Mouse (Mus musculus): ENCODE results near the gene Syf2. TPM values are rescaled to one million over a fixed set of nuclear protein-coding genes. Genes with fewer than 3 reads are reported as not detected.

The Syf2 gene
- total and polyA plus RNA-seq, 3 experiments: 24.9 to 61.1 (median 48.7) TPM

DNA sequence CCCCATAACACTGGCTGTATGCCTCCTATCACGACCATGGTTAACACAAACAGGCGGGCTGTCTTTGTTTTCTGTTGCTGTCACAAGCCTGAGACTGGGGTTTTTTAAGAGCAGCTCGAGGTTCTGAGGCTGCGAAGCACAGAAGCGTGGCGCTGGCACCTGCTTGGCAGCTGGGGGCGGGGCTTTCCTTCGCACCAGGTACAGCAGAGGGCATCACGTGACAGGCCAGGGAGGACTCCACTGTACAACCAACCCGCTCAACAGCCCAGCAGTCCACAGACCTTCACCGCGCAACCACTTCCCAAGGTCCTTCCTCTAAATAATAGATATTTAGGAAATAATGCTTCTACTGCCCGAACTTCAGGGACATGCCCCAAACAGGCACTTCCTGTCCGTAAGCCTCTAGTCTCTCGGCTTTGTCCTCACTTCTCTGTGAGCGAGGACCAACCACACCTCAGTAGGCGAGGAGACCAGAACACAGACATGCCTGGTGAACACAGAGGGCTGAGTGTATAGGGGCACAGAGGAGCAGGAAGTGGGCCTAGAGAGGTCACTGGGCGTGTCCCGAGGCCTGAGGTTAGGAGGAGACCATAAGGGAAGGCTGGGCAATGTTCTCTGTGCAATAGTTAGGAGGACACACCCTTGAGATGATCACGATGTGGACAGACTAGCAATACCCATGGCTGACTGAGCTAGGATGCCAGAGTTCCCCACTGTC lies 37.3 kb downstream of the Syf2 start:
- Histone ChIP-seq H3K27me3 (ENCODE audit: control insufficient read depth, insufficient read depth, low read length) (no peaks in the 10 kb centered on the region), H3K4me1 (ENCODE audit: control insufficient read depth, insufficient read depth, low read length) (no peaks in the 10 kb centered on the region), H3K4me3 (no peak overlapping the region), H3K27ac (no peak overlapping the region), H3K9ac (ENCODE audit: low read depth, low read length) (no peak overlapping the region), H3K79me2 (replicated peaks; ENCODE audit: control insufficient read depth, insufficient read depth, low read length) (no peaks in the 10 kb centered on the region), H3K36me3 (ENCODE audit: control insufficient read depth, insufficient read depth, low read length) (no peaks in the 10 kb centered on the region)
- DNase-seq: no peak
- intact Hi-C loops (cut with DNase I): no loop called here
- 71% methylated on average over 20 of the region's 20 CpGs for WGBS
- no peak for TF ChIP-seq EP300 (IDR thresholded peaks at IDR 0.05; ENCODE audit: insufficient read depth, low read depth, low read length)
- TF ChIP-seq POLR2A (IDR thresholded peaks at IDR 0.05; ENCODE audit: insufficient read depth, low read depth, low read length): no peak
- no peak for TF ChIP-seq CTCF (IDR thresholded peaks at IDR 0.05)

DNA sequence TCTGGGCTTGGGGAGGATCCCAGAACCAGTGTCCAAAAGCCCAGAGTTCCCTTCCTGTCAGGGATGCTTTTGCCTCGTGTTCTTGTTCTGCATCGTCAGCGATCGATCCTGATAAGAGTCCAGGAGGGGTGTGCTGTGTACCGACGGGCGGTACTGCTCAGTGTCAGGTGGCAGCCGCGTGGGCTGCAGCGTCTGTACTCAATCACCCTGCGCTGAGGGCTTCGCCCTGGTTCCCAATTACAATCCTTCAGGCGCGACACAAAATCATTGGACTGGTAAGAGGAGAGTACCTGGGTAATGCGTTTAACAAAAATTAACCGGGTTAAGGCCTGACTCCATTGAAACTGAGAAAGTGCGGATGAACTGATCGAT lies 37.9 kb downstream of the Syf2 start:
- no peak overlapping the region for H3K4me3 ChIP-seq
- intact Hi-C loops (cut with DNase I): no loop called here
- DNase-seq: no peak
- no peak for TF ChIP-seq CTCF (IDR thresholded peaks at IDR 0.05)
- TF ChIP-seq EP300 (IDR thresholded peaks at IDR 0.05; ENCODE audit: insufficient read depth, low read depth, low read length): no peak
- TF ChIP-seq POLR2A (IDR thresholded peaks at IDR 0.05; ENCODE audit: insufficient read depth, low read depth, low read length): no peak
- H3K9ac ChIP-seq (ENCODE audit: low read depth, low read length): no peak overlapping the region
- no peaks in the 10 kb centered on the region for H3K27me3 ChIP-seq (ENCODE audit: control insufficient read depth, insufficient read depth, low read length)
- no peaks in the 10 kb centered on the region for H3K79me2 ChIP-seq (replicated peaks; ENCODE audit: control insufficient read depth, insufficient read depth, low read length)
- no peak overlapping the region for H3K27ac ChIP-seq
- WGBS: 73% methylated on average over 18 of the region's 18 CpGs
- no peaks in the 10 kb centered on the region for H3K36me3 ChIP-seq (ENCODE audit: control insufficient read depth, insufficient read depth, low read length)
- H3K4me1 ChIP-seq (ENCODE audit: control insufficient read depth, insufficient read depth, low read length): no peaks in the 10 kb centered on the region

DNA sequence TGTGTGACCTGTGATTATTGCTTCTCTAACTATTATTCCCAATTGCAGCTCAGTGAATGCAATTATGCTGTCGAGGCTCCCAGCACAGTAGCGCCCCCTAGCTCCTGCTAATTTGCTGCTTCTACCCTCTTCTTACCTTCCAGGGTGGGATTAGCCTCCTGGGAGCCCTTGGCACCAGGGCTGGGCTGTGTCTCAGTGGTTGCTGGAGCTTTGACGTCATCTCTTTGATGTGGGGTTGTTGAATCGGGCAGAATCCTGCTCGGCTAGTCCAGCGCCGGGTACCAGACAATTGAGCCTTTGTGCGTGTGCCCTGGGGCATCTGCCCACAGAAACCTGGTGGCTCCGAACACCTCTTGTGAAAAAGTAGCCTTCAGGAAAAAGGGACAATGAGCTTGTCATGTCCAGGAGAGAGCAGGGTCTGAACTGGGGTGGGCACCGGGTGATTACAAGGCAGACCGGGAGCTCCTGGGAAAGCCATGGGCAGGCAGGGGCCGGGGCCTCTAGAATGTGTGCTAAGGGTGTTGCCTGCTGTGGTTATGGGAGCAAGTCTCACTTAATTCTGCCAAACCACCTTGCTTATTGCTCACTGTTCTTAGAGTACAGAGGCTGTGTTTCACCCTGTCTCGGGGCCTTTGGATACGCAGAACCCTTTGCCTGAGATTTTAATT lies 44.7 kb downstream of the Syf2 start:
- Histone ChIP-seq H3K27ac (no peak overlapping the region), H3K79me2 (replicated peaks; ENCODE audit: control insufficient read depth, insufficient read depth, low read length) (no peaks in the 10 kb centered on the region), H3K4me3 (no peak overlapping the region), H3K27me3 (ENCODE audit: control insufficient read depth, insufficient read depth, low read length) (no peaks in the 10 kb centered on the region), H3K36me3 (ENCODE audit: control insufficient read depth, insufficient read depth, low read length) (no peaks in the 10 kb centered on the region), H3K4me1 (ENCODE audit: control insufficient read depth, insufficient read depth, low read length) (no peaks in the 10 kb centered on the region), H3K9ac (ENCODE audit: low read depth, low read length) (no peak overlapping the region)
- WGBS: 44% methylated on average over 14 of the region's 14 CpGs
- TF ChIP-seq CTCF (IDR thresholded peaks at IDR 0.05) (peak; percentile 31), POLR2A (IDR thresholded peaks at IDR 0.05; ENCODE audit: insufficient read depth, low read depth, low read length) (no peak)
- intact Hi-C loops (cut with DNase I): no loop called here
- DNase-seq: no peak

DNA sequence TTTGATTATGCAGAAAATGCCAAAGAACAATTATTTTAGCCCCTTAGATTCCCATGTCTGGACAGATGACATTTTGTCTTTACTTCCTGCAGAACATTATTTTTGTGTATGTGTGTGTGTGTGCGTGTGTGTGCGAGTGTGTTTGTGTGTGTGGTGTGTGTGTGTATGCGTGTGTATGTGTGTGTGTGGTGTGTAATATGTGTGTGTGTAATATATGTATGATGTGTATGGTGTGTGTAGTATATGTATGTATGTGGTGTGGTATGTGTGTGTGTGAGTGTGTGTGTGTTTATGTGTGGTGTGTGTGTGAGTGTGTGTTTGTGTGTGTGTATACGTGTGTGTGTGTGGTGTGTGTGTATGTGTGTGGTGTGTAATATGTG lies 45.2 kb downstream of the Syf2 start:
- Histone ChIP-seq H3K27ac (no peak overlapping the region), H3K79me2 (replicated peaks; ENCODE audit: control insufficient read depth, insufficient read depth, low read length) (no peaks in the 10 kb centered on the region), H3K27me3 (ENCODE audit: control insufficient read depth, insufficient read depth, low read length) (no peaks in the 10 kb centered on the region), H3K4me3 (no peak overlapping the region), H3K4me1 (ENCODE audit: control insufficient read depth, insufficient read depth, low read length) (no peaks in the 10 kb centered on the region), H3K9ac (ENCODE audit: low read depth, low read length) (no peak overlapping the region), H3K36me3 (ENCODE audit: control insufficient read depth, insufficient read depth, low read length) (no peaks in the 10 kb centered on the region)
- intact Hi-C loops (cut with DNase I): no loop called here
- no peak for DNase-seq
- TF ChIP-seq POLR2A (IDR thresholded peaks at IDR 0.05; ENCODE audit: insufficient read depth, low read depth, low read length) (no peak), CTCF (IDR thresholded peaks at IDR 0.05) (no peak), EP300 (IDR thresholded peaks at IDR 0.05; ENCODE audit: insufficient read depth, low read depth, low read length) (no peak)
- 83% methylated on average over 4 of the region's 4 CpGs for whole genome bisulfite sequencing

DNA sequence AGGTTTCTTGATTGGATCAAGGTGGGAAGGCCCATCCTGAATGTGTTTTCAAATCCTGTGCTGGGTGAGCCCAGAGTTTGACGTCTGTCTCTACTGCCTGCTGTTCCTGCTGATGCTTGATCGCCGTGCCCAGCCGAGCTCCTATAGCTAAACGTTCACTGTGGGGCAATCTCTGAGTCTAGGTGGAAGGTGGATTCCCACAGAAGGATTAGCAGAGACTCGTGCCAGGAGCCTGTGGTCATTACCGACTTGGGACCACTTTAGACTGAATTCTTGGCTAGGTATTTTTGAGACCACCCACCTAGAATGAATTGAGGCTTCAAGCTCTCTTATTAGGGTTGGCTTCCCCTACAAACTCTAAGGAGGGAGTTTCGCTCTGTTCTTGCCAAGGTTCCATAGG lies 48.2 kb downstream of the Syf2 start:
- no peak overlapping the region for H3K27ac ChIP-seq
- H3K4me1 ChIP-seq (ENCODE audit: control insufficient read depth, insufficient read depth, low read length): no peaks in the 10 kb centered on the region; the same call in 1 of the 2 replicates
- H3K79me2 ChIP-seq (replicated peaks; ENCODE audit: control insufficient read depth, insufficient read depth, low read length): no peaks in the 10 kb centered on the region
- intact Hi-C loops (cut with DNase I): no loop called here
- WGBS: 84% methylated on average over 8 of the region's 8 CpGs
- no peaks in the 10 kb centered on the region for H3K27me3 ChIP-seq (ENCODE audit: control insufficient read depth, insufficient read depth, low read length)
- no peaks in the 10 kb centered on the region for H3K36me3 ChIP-seq (ENCODE audit: control insufficient read depth, insufficient read depth, low read length)
- no peak for DNase-seq
- H3K4me3 ChIP-seq: no peak overlapping the region
- no peak overlapping the region for H3K9ac ChIP-seq (ENCODE audit: low read depth, low read length)
- TF ChIP-seq CTCF (IDR thresholded peaks at IDR 0.05) (no peak), EP300 (IDR thresholded peaks at IDR 0.05; ENCODE audit: insufficient read depth, low read depth, low read length) (no peak), POLR2A (IDR thresholded peaks at IDR 0.05; ENCODE audit: insufficient read depth, low read depth, low read length) (no peak)

DNA sequence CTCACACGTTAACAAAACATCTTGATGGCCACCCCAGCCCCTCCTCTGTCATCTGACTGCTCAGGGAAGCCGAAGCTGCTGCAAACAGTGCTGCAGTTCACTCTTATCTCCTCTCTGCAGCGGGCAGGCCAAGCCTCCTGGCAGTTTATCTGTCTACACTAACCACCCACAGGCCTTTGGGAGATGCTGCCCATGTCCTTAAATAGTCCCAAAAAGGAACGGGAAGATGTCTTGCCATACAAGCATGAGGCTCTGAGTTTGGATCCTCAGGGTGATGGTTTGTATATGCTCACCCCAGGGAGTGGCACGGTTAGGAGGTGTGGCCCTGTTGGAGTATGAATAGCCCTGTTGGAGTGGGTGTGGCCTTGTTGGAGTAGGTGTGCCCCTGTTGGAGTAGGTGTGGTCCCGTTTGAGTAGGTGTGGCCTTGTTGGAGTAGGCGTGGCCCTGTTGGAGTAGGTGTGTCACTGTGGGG lies 51.3 kb downstream of the Syf2 start:
- no peak overlapping the region for H3K4me3 ChIP-seq
- H3K27ac ChIP-seq: no peak overlapping the region
- 29% methylated on average over 7 of the region's 7 CpGs for WGBS
- no peaks in the 10 kb centered on the region for H3K36me3 ChIP-seq (ENCODE audit: control insufficient read depth, insufficient read depth, low read length)
- no peak for DNase-seq
- H3K4me1 ChIP-seq (ENCODE audit: control insufficient read depth, insufficient read depth, low read length): no peaks in the 10 kb centered on the region; the same call in 1 of the 2 replicates
- TF ChIP-seq EP300 (IDR thresholded peaks at IDR 0.05; ENCODE audit: insufficient read depth, low read depth, low read length) (no peak), POLR2A (IDR thresholded peaks at IDR 0.05; ENCODE audit: insufficient read depth, low read depth, low read length) (no peak), CTCF (IDR thresholded peaks at IDR 0.05) (no peak)
- H3K79me2 ChIP-seq (replicated peaks; ENCODE audit: control insufficient read depth, insufficient read depth, low read length): no peaks in the 10 kb centered on the region
- intact Hi-C loops (cut with DNase I): no loop called here
- no peaks in the 10 kb centered on the region for H3K27me3 ChIP-seq (ENCODE audit: control insufficient read depth, insufficient read depth, low read length)
- H3K9ac ChIP-seq (ENCODE audit: low read depth, low read length): no peak overlapping the region

All from heart, adult 2 months (tissue).